Mouse (Mus musculus) liver, postnatal 0 days (tissue): ENCODE measurements around the gene Ptpre. TPM values are rescaled to one million over a fixed set of nuclear protein-coding genes. Genes with fewer than 3 reads are reported as not detected.

Experiments used
- ATAC-seq: fragments of 200-750 bp; cut with Nextera tagmentation; 2 replicates; pipeline ENCODE4 v1.8.0; 2017; ENCODE audit warnings: mild to moderate bottlenecking, moderate library complexity
- DNase-seq: peaks from one replicate; pipeline ENCODE4 v3.0.0-alpha.2; 2016
- H3K27ac ChIP-seq: fragments of 300-500 bp; sonication (generic); 2 replicates; pipeline ENCODE4 v1.5.1; 2014; ENCODE audit warnings: antibody characterized with exemption, moderate library complexity, mild to moderate bottlenecking, low read depth
- H3K27me3 ChIP-seq: fragments of 300-500 bp; sonication (generic); 2 replicates; pipeline ENCODE4 v1.6.1; 2014; ENCODE audit warnings: low read length, control low read depth, mixed read lengths; ENCODE audit not compliant: insufficient read depth
- H3K36me3 ChIP-seq: fragments of 300-500 bp; sonication (generic); replicated peaks from 2 replicates; pipeline ENCODE4 v1.6.1; 2014; ENCODE audit warnings: mild to moderate bottlenecking, control low read depth, low read length, moderate library complexity, mixed read lengths; ENCODE audit not compliant: insufficient read depth
- H3K4me1 ChIP-seq: fragments of 300-500 bp; sonication (generic); 2 replicates; pipeline ENCODE4 v1.6.1; 2014; ENCODE audit warnings: antibody characterized with exemption, mild to moderate bottlenecking, control low read depth; ENCODE audit not compliant: insufficient read depth
- H3K4me2 ChIP-seq: fragments of 300-500 bp; sonication (generic); 2 replicates; pipeline ENCODE4 v1.6.1; 2014; ENCODE audit warnings: low read depth, mild to moderate bottlenecking, low read length, moderate library complexity, mixed read lengths
- H3K4me3 ChIP-seq: fragments of 300-500 bp; sonication (generic); 2 replicates; pipeline ENCODE4 v1.5.1; 2014; ENCODE audit warnings: low read depth, low read length
- H3K9ac ChIP-seq: fragments of 300-500 bp; sonication (generic); replicated peaks from 2 replicates; pipeline ENCODE4 v1.6.1; 2014; ENCODE audit warnings: mild to moderate bottlenecking, moderate library complexity
- H3K9me3 ChIP-seq: fragments of 300-500 bp; sonication (generic); 2 replicates; pipeline ENCODE4 v1.6.1; 2016; ENCODE audit warnings: mild to moderate bottlenecking, control low read depth, low read length, mixed read lengths
- CTCF ChIP-seq: sonication (generic); IDR thresholded peaks from 2 replicates; pipeline ENCODE4 v1.5.1; 2016; ENCODE audit warnings: antibody characterized with exemption, low read depth
- EP300 ChIP-seq: IDR thresholded peaks from 2 replicates; pipeline ENCODE4 v1.6.1; 2016; ENCODE audit warnings: antibody characterized with exemption, low read depth, mild to moderate bottlenecking
- WGBS: fragments of 180-500 bp; shearing (Covaris S2); extraction: QIAGEN DNeasy Blood & Tissue Kit; methylation state at CpG from one replicate; pipeline ENCODE4 v1.1.7; 2014; ENCODE audit not compliant: insufficient replicate concordance; 5-methylcytosine and 5-hydroxymethylcytosine counted together
- polyA plus RNA-seq: library from polyadenylated mRNA; unstranded; fragments of >200 nt; fragmentation: Nextera tagmentation; extraction: Ambion mirVana; gene quantifications from 2 replicates; pipeline ENCODE4 v1.2.1, GENCODE M21; 2015

Ptpre gene
- polyA plus RNA-seq, 1 experiment from 2014 or later: 3.9 TPM

- ATAC-seq (no peak), DNase-seq (no peak)
- Histone ChIP-seq H3K27ac (no peak overlapping the region), H3K27me3 (no peaks in the 10 kb centered on the region), H3K36me3 (no peaks in the 10 kb centered on the region), H3K4me3 (no peak overlapping the region), H3K4me1 (peaks cover 19% of the 10 kb centered on the region), H3K9ac (no peak overlapping the region), H3K4me2 (no peak overlapping the region), H3K9me3 (no peaks in the 10 kb centered on the region)
- 28% methylated on average over 4 of the region's 4 CpGs for WGBS
- TF ChIP-seq CTCF (no peak), EP300 (no peak)
Observed at GRCm38 (mm10) chr7:135517191-135517590, 20.1 kb upstream of the Ptpre start.

DNA sequence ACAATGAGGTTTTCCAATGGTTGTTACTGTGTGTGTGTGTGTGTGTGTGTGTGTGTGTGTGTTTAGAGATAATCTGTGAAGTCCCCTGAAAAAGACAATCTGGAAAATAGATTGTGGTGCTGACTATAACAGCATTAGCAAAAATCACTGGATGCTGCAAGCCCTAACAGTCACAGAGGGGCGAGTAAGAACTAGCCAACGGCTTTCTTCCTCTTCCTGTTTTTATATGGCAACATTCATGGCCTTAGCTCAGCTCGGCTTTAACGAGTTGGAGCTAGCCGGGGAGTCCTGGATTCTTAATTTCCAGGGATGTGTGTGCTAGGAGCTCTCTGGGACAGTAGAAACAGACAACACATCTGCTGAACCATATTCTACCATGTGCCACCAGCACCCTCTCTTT is 17.0 kb upstream of the Ptpre start:
- H3K36me3 ChIP-seq: no peaks in the 10 kb centered on the region
- ATAC-seq: no peak

DNA sequence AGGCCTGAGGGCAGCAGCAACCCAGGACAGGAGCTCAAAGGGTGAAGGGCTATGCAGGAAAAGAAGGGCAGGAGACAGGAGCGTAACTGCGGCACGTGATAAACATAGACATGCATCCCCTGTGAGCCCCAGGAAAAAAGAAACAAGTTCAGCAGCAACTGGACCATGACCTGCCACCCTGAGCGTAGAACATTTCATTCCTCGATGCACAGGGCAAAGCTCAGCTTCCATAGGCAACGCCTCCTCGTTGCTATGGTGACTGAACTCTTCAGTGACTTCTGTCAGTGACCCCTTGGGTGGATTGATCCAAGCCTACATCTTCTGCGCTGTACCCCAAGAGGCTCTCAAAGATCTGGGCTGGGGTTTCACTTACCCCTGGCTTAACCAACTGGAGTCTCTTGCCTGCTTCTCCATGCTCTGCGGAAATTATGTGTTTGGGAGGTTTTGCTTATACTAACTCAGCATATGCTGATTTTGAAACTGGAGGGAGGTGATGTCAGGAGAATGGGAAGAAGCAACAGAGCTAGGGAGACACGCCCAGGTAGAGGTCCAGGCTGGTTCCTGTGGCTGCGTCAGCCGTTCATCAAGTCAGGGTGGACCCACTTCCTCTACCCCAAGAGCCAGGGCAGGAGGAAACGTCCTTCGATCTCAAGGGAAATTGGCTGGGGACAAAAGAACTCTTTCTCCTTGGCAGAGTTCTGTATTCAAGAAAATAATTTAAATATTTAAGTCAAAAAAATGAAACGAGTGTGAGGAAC is 15.3 kb upstream of the Ptpre start:
- no peak overlapping the region for H3K9ac ChIP-seq
- no peak for TF ChIP-seq EP300
- no peak for TF ChIP-seq CTCF
- DNase-seq: peak; percentile 37
- 46% methylated on average over 15 of the region's 15 CpGs for WGBS
- no peak overlapping the region for H3K4me3 ChIP-seq
- H3K4me2 ChIP-seq: no peak overlapping the region
- ATAC-seq: peak; percentile 85
- H3K36me3 ChIP-seq: no peaks in the 10 kb centered on the region
- peaks cover 19% of the 10 kb centered on the region for H3K4me1 ChIP-seq
- H3K27ac ChIP-seq: no peak overlapping the region
- H3K27me3 ChIP-seq: no peaks in the 10 kb centered on the region
- no peaks in the 10 kb centered on the region for H3K9me3 ChIP-seq

More for the DNA sequence above, 17.0 kb upstream of the Ptpre start:
- Histone ChIP-seq H3K9me3 (no peaks in the 10 kb centered on the region), H3K27me3 (no peaks in the 10 kb centered on the region), H3K4me3 (no peak overlapping the region), H3K4me1 (peaks cover 19% of the 10 kb centered on the region), H3K4me2 (no peak overlapping the region), H3K27ac (no peak overlapping the region), H3K9ac (no peak overlapping the region)
- no peak for TF ChIP-seq CTCF
- no peak for TF ChIP-seq EP300
- WGBS: 22% methylated on average over 5 of the region's 5 CpGs
- no peak for DNase-seq

DNA sequence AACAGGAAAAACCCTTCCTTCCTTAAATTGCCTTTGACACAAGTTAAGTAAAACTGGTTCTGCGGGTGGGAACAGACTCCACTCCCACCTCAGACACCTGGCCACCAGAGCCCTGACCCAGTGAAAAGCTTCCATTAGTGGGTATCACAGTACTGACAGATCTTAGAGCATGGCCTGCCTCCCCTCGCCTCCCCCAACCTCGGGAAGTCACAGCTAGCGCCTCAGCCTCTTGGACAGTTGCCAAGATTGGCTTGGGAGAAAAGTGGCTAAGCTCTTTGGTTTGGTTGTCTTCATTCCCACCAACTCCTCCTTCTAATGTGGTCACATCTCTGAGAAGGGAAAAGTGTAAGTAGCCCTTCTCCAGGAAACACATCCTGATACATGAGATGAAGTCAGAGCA is 13.3 kb upstream of the Ptpre start:
- Histone ChIP-seq H3K4me2 (no peak overlapping the region), H3K27ac (no peak overlapping the region), H3K27me3 (no peaks in the 10 kb centered on the region), H3K36me3 (no peaks in the 10 kb centered on the region), H3K9me3 (no peaks in the 10 kb centered on the region), H3K9ac (no peak overlapping the region), H3K4me1 (peaks cover 15% of the 10 kb centered on the region), H3K4me3 (no peak overlapping the region)
- no peak for ATAC-seq
- WGBS: 54% methylated on average over 4 of the region's 4 CpGs
- DNase-seq: no peak
- TF ChIP-seq EP300: no peak
- TF ChIP-seq CTCF: no peak

DNA sequence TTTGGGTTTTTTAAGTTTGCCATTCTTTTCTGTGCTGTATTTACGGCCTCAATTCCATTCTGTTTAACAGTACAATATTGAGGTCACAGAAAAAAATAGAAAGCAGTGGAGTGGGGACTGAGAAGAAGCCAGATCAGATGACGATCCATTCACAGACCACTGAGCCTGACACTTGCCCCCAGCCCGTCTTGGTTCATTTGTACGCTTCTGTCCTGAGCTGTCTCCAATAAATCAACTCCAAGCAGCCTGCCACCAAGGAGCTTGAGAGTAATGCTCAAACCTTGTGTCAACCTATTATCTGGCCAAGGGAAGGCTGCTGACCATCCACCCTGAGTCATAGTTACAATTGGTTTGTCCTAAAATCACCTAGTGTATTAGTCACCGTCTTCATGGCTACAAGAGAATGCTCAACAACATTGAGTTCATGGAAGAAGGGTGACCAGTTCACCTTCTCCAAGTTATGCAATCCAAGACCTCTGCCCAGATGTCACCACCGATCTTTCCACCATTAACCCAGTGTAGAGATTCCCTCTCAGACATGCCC is 12.8 kb upstream of the Ptpre start:
- ATAC-seq (no peak), DNase-seq (no peak)
- H3K4me3 ChIP-seq: no peak overlapping the region
- WGBS: 73% methylated on average over 6 of the region's 6 CpGs
- H3K27me3 ChIP-seq: no peaks in the 10 kb centered on the region
- TF ChIP-seq EP300 (no peak), CTCF (no peak)
- H3K9me3 ChIP-seq: no peaks in the 10 kb centered on the region
- no peak overlapping the region for H3K27ac ChIP-seq
- no peak overlapping the region for H3K4me2 ChIP-seq
- no peaks in the 10 kb centered on the region for H3K36me3 ChIP-seq
- no peak overlapping the region for H3K9ac ChIP-seq
- H3K4me1 ChIP-seq: peaks cover 15% of the 10 kb centered on the region

DNA sequence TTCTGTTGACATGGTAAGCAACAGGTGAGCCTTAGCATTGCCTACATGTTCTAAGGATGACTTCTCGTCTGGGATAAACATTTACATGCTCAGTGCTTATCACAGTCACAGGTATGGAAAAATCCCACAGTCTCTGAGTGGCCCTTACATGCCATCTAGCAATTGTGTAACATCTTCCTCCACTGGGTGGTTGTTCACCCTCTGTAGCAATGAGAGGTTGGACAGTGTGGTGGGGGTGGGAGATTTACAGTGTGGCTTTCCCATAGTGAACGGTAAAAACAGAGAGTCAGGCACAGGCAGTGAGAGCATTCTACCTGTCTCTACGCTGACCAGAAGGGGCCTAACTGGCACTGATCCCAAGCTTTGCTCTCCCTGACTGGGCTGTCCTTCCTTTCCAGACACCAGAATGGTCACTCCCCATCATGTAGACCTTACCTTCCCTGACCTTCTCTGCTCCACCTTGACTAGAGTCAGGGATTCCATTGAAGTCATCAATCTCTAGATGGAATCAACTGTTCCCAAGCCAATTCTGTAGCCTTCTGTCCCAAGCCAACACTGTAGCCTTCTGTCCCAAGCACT is 10.6 kb upstream of the Ptpre start:
- H3K4me2 ChIP-seq: no peak overlapping the region
- no peak overlapping the region for H3K4me3 ChIP-seq
- TF ChIP-seq EP300 (no peak), CTCF (no peak)
- ATAC-seq: no peak
- H3K36me3 ChIP-seq: no peaks in the 10 kb centered on the region
- no peaks in the 10 kb centered on the region for H3K27me3 ChIP-seq
- 59% methylated on average over 3 of the region's 3 CpGs for WGBS
- H3K4me1 ChIP-seq: peaks cover 6% of the 10 kb centered on the region
- no peak overlapping the region for H3K27ac ChIP-seq
- no peaks in the 10 kb centered on the region for H3K9me3 ChIP-seq
- no peak overlapping the region for H3K9ac ChIP-seq
- DNase-seq: no peak
